In the genomic region with DNA sequence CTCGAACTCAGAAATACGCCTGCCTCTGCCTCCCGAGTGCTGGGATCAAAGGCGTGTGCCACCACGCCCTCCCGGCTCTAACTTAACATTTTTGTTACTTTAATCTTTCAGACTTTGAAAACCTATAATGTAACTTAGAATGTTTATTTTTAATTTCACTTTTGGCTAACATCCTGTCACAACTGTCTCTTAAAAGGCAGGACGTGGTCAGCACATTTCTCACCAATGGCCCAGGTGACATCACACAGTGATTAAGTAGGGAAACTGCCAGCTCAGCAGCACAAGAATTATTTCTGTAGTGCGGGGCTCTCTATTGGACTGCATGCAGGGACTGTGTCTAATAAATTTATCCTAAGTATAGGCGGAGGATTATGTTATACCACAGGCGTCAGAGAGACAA, we compare ENCODE assay signal across 18 mouse cellular contexts. TPM values are rescaled to one million over a fixed set of nuclear protein-coding genes. Genes with fewer than 3 reads are reported as not detected.
A peak's percentile ranks its signal among the peaks of the same experiment; 100 is the strongest.
DNase-seq lines count a peak whose midpoint lies in the region; ATAC-seq lines count a peak whose summit lies in the region.
"Had no signal": no experiment of that assay in that cellular context is flagged by ENCODE, and none has a peak within 500 bp of the region (broad histone marks: within the 10 kb centered on the region; RNA-seq: fewer than 3 reads in every experiment).

No protein-coding gene starts in this region.

- H3K9me3 ChIP-seq in midbrain, embryonic 12.5 days = no peaks in the 10 kb centered on the region
- no peaks in the 10 kb centered on the region for H3K9me3 ChIP-seq in midbrain, embryonic 10.5 days (replicated peaks)
- no peaks in the 10 kb centered on the region for H3K9me3 ChIP-seq in hindbrain, embryonic 13.5 days
- H3K9me3 ChIP-seq in neural tube, embryonic 13.5 days = no peaks in the 10 kb centered on the region
- H3K9me3 ChIP-seq: G1E; heart, embryonic 10.5 days; intestine, embryonic 15.5 days had no signal

- H3K4me1 ChIP-seq in midbrain, embryonic 12.5 days = peaks cover 47% of the 10 kb centered on the region
- H3K4me1 ChIP-seq in midbrain, embryonic 10.5 days = peaks cover 53% of the 10 kb centered on the region
- H3K4me1 ChIP-seq in hindbrain, embryonic 13.5 days (replicated peaks) = peaks cover 54% of the 10 kb centered on the region
- peaks cover 63% of the 10 kb centered on the region for H3K4me1 ChIP-seq in neural tube, embryonic 13.5 days (replicated peaks)

- ATAC-seq in midbrain, embryonic 12.5 days (ENCODE audit: low FRiP score, low read depth) = no peak
- ATAC-seq in hindbrain, embryonic 13.5 days (ENCODE audit: low FRiP score) = no peak
- peak; percentile 32; the same call in 1 of the 2 replicates for ATAC-seq in neural tube, embryonic 13.5 days (ENCODE audit: low read depth)
- ATAC-seq: intestine, embryonic 15.5 days had no signal

- H3K9ac ChIP-seq in midbrain, embryonic 12.5 days (replicated peaks) = no peak overlapping the region
- 0 out of 2 replicates have a peak overlapping the region, but pooled peaks have one; percentile 2 for H3K9ac ChIP-seq in hindbrain, embryonic 13.5 days
- H3K9ac ChIP-seq in neural tube, embryonic 13.5 days = no peak overlapping the region
- H3K9ac ChIP-seq: intestine, embryonic 15.5 days had no signal

- DNase-seq in midbrain, embryonic 10.5 days (ENCODE audit: low spot score) = no peak
- DNase-seq in CD4-positive, CD25-positive, alpha-beta regulatory T cell, adult 2 months (ENCODE audit: low read depth, low spot score) = peak; percentile 48
- no peak for DNase-seq in adrenal gland, postnatal 10 days
- DNase-seq in layer of hippocampus, adult 8-10 months (ENCODE audit: low spot score in 2 of 2) = no peak
- DNase-seq: cerebellum, adult 11-12 months; gastrocnemius, postnatal 25 days; liver; lung, adult 2 months had no signal

- peak overlapping the region; percentile 56 for H3K27ac ChIP-seq in midbrain, embryonic 12.5 days (replicated peaks)
- no peak overlapping the region for H3K27ac ChIP-seq in midbrain, embryonic 10.5 days (replicated peaks)
- peak overlapping the region; percentile 79 for H3K27ac ChIP-seq in hindbrain, embryonic 13.5 days
- peak overlapping the region; percentile 85 for H3K27ac ChIP-seq in neural tube, embryonic 13.5 days (replicated peaks)
- H3K27ac ChIP-seq: heart, embryonic 10.5 days; intestine, embryonic 15.5 days; layer of hippocampus, adult 2 months had no signal

- no peak overlapping the region for H3K4me2 ChIP-seq in midbrain, embryonic 12.5 days (replicated peaks)
- no peak overlapping the region for H3K4me2 ChIP-seq in hindbrain, embryonic 13.5 days
- peak overlapping the region; percentile 6; the same call in 1 of the 2 replicates for H3K4me2 ChIP-seq in neural tube, embryonic 13.5 days
- H3K4me2 ChIP-seq: intestine, embryonic 15.5 days had no signal

- peaks cover 17% of the 10 kb centered on the region for H3K36me3 ChIP-seq in midbrain, embryonic 12.5 days
- peaks cover 42% of the 10 kb centered on the region for H3K36me3 ChIP-seq in midbrain, embryonic 10.5 days
- peaks cover 9% of the 10 kb centered on the region; the same call in 1 of the 2 replicates for H3K36me3 ChIP-seq in hindbrain, embryonic 13.5 days
- H3K36me3 ChIP-seq in neural tube, embryonic 13.5 days = peaks cover 16% of the 10 kb centered on the region

- H3K4me3 ChIP-seq in midbrain, embryonic 12.5 days = no peak overlapping the region
- H3K4me3 ChIP-seq in midbrain, embryonic 10.5 days = no peak overlapping the region
- H3K4me3 ChIP-seq in hindbrain, embryonic 13.5 days = no peak overlapping the region
- H3K4me3 ChIP-seq in neural tube, embryonic 13.5 days = no peak overlapping the region
- H3K4me3 ChIP-seq: heart, embryonic 10.5 days; intestine, embryonic 15.5 days; layer of hippocampus, adult 2 months had no signal

- no peaks in the 10 kb centered on the region for H3K27me3 ChIP-seq in midbrain, embryonic 12.5 days
- no peaks in the 10 kb centered on the region for H3K27me3 ChIP-seq in midbrain, embryonic 10.5 days (ENCODE audit: low read depth, poor library complexity, severe bottlenecking)
- H3K27me3 ChIP-seq in hindbrain, embryonic 13.5 days = no peaks in the 10 kb centered on the region
- H3K27me3 ChIP-seq in neural tube, embryonic 13.5 days = no peaks in the 10 kb centered on the region
- H3K27me3 ChIP-seq: intestine, embryonic 15.5 days had no signal

- 71% methylated on average over 10 of the region's 10 CpGs for WGBS in midbrain, embryonic 12.5 days
- 90% methylated on average over 10 of the region's 10 CpGs for WGBS in midbrain, embryonic 10.5 days
- WGBS in hindbrain, embryonic 13.5 days = 70% methylated on average over 10 of the region's 10 CpGs
- 60% methylated on average over 10 of the region's 10 CpGs for WGBS in neural tube, embryonic 13.5 days

RNA-seq across cellular contexts. Expression of gene Racgap1, which starts 7.6 kb away (rescaled TPM):
- polyA plus RNA-seq in midbrain, embryonic 12.5 days (2016; fragmentation: Nextera tagmentation; extraction: Ambion mirVana) = 223 TPM in 2 replicates
- polyA plus RNA-seq in midbrain, embryonic 10.5 days (2016; fragmentation: Nextera tagmentation; extraction: Ambion mirVana) = 208 and 239 TPM in 2 replicates
- polyA plus RNA-seq in hindbrain, embryonic 13.5 days (2015; fragmentation: Nextera tagmentation; extraction: Ambion mirVana) = 97.6 and 102 TPM in 2 replicates
- 130 and 133 TPM in 2 replicates for polyA plus RNA-seq in neural tube, embryonic 13.5 days (2015; fragmentation: Nextera tagmentation; extraction: Ambion mirVana)
- total RNA-seq in adrenal gland, postnatal 10 days (2021) = 10 to 100 TPM; 32.1 TPM
- 1 to 10 TPM; 4.0 to 6.1 (median 4.8) TPM for total RNA-seq in layer of hippocampus, adult 8-10 months (2022)

RNA-seq across cellular contexts. Expression of gene Asic1, which starts 26.3 kb away (rescaled TPM):
- polyA plus RNA-seq in midbrain, embryonic 12.5 days (2016; fragmentation: Nextera tagmentation; extraction: Ambion mirVana) = 36.0 and 43.7 TPM in 2 replicates
- polyA plus RNA-seq in midbrain, embryonic 10.5 days (2016; fragmentation: Nextera tagmentation; extraction: Ambion mirVana) = 6.0 and 14.9 TPM in 2 replicates
- polyA plus RNA-seq in hindbrain, embryonic 13.5 days (2015; fragmentation: Nextera tagmentation; extraction: Ambion mirVana) = 58.3 and 63.0 TPM in 2 replicates
- 76.0 and 77.8 TPM in 2 replicates for polyA plus RNA-seq in neural tube, embryonic 13.5 days (2015; fragmentation: Nextera tagmentation; extraction: Ambion mirVana)
- total RNA-seq in adrenal gland, postnatal 10 days (2021) = 1 to 10 TPM in 1 of 2 experiments, under 1 TPM in 1; 0.75 to 1.5 TPM
- total RNA-seq in layer of hippocampus, adult 8-10 months (2022) = 10 to 100 TPM; 29.0 to 38.6 (median 34.0) TPM
- polyA plus RNA-seq: G1E had no signal

RNA-seq across cellular contexts. Expression of gene Aqp6, which starts 42.6 kb away (rescaled TPM):
- polyA plus RNA-seq in midbrain, embryonic 12.5 days (2016; fragmentation: Nextera tagmentation; extraction: Ambion mirVana) = 0.20 TPM in 1 of 2 replicates, not detected in the other
- 0.16 TPM in 1 of 2 replicates, not detected in the other for polyA plus RNA-seq in midbrain, embryonic 10.5 days (2016; fragmentation: Nextera tagmentation; extraction: Ambion mirVana)
- 2.6 and 3.2 TPM in 2 replicates for polyA plus RNA-seq in hindbrain, embryonic 13.5 days (2015; fragmentation: Nextera tagmentation; extraction: Ambion mirVana)
- polyA plus RNA-seq in neural tube, embryonic 13.5 days (2015; fragmentation: Nextera tagmentation; extraction: Ambion mirVana) = 3.5 and 3.6 TPM in 2 replicates
- not detected for total RNA-seq in adrenal gland, postnatal 10 days (2021)
- under 1 TPM in 1 of 4 experiments, not detected in 3; 0.36 TPM for total RNA-seq in layer of hippocampus, adult 8-10 months (2022)
- total RNA-seq: G1E; gastrocnemius, postnatal 25 days; neutrophil, adult 5-6 weeks had no signal
- polyA plus RNA-seq: G1E; heart, embryonic 10.5 days; intestine, embryonic 15.5 days; kidney, embryonic 16.5 days; lung, adult 2 months; testis, adult 2 months had no signal

RNA-seq across cellular contexts. Expression of gene Aqp5, which starts 53.2 kb away (rescaled TPM):
- polyA plus RNA-seq in midbrain, embryonic 12.5 days (2016; fragmentation: Nextera tagmentation; extraction: Ambion mirVana) = 0.50 and 1.0 TPM in 2 replicates
- 0.61 TPM in 1 of 2 replicates, not detected in the other for polyA plus RNA-seq in midbrain, embryonic 10.5 days (2016; fragmentation: Nextera tagmentation; extraction: Ambion mirVana)
- 2.1 and 2.5 TPM in 2 replicates for polyA plus RNA-seq in hindbrain, embryonic 13.5 days (2015; fragmentation: Nextera tagmentation; extraction: Ambion mirVana)
- 1.9 and 2.3 TPM in 2 replicates for polyA plus RNA-seq in neural tube, embryonic 13.5 days (2015; fragmentation: Nextera tagmentation; extraction: Ambion mirVana)
- 1 to 10 TPM in 1 of 2 experiments, under 1 TPM in 1; 0.61 to 1.6 TPM for total RNA-seq in adrenal gland, postnatal 10 days (2021)
- total RNA-seq in layer of hippocampus, adult 8-10 months (2022) = not detected
- total RNA-seq: gastrocnemius, postnatal 25 days; layer of hippocampus, adult 2 months; neutrophil, adult 5-6 weeks had no signal
- polyA plus RNA-seq: G1E had no signal

RNA-seq across cellular contexts. Expression of gene Smarcd1, which starts 58.1 kb away (rescaled TPM):
- 141 and 157 TPM in 2 replicates for polyA plus RNA-seq in midbrain, embryonic 12.5 days (2016; fragmentation: Nextera tagmentation; extraction: Ambion mirVana)
- polyA plus RNA-seq in midbrain, embryonic 10.5 days (2016; fragmentation: Nextera tagmentation; extraction: Ambion mirVana) = 98.1 and 112 TPM in 2 replicates
- polyA plus RNA-seq in hindbrain, embryonic 13.5 days (2015; fragmentation: Nextera tagmentation; extraction: Ambion mirVana) = 134 and 145 TPM in 2 replicates
- 117 and 134 TPM in 2 replicates for polyA plus RNA-seq in neural tube, embryonic 13.5 days (2015; fragmentation: Nextera tagmentation; extraction: Ambion mirVana)
- 10 to 100 TPM; 47.1 to 49.6 TPM for total RNA-seq in adrenal gland, postnatal 10 days (2021)
- total RNA-seq in layer of hippocampus, adult 8-10 months (2022) = 100 to 1,000 TPM; 106 to 125 (median 113) TPM
